Mouse (Mus musculus) forebrain, embryonic 11.5 days (tissue): Measurements from ENCODE around the gene Nos1. TPM values are rescaled to one million over a fixed set of nuclear protein-coding genes. Genes with fewer than 3 reads are reported as not detected.
"Not testable (repeated sequence)": the region's sequence is repeated elsewhere in the genome, so short reads cannot be mapped to it uniquely, and the experiment has no call there.

ENCODE experiments used
- ATAC-seq: fragments of 200-750 bp; cut with Nextera tagmentation; replicated peaks from 2 replicates; pipeline ENCODE4 v1.8.0; 2017; ENCODE audit warnings: moderate TSS enrichment; ENCODE audit not compliant: low FRiP score
- DNase-seq: peaks from one replicate; pipeline ENCODE4 v3.0.0-alpha.2; 2017; ENCODE audit warnings: low spot score
- H3K27ac ChIP-seq: fragments of 300-500 bp; sonication (generic); 2 replicates; pipeline ENCODE4 v1.5.1; 2014; ENCODE audit warnings: low read depth, low read length
- H3K27me3 ChIP-seq: fragments of 300-500 bp; sonication (generic); 2 replicates; pipeline ENCODE4 v1.6.1; 2014; ENCODE audit warnings: mild to moderate bottlenecking, low read length, mixed read lengths; ENCODE audit not compliant: control insufficient read depth, insufficient read depth
- H3K36me3 ChIP-seq: fragments of 300-500 bp; sonication (generic); 2 replicates; pipeline ENCODE4 v1.6.1; 2014; ENCODE audit warnings: mild to moderate bottlenecking, low read length, moderate library complexity, mixed read lengths; ENCODE audit not compliant: control insufficient read depth, insufficient read depth
- H3K4me1 ChIP-seq: fragments of 300-500 bp; sonication (generic); replicated peaks from 2 replicates; pipeline ENCODE4 v1.6.1; 2014; ENCODE audit warnings: low read length, mixed read lengths; ENCODE audit not compliant: control insufficient read depth, insufficient read depth
- H3K4me2 ChIP-seq: fragments of 300-500 bp; sonication (generic); 2 replicates; pipeline ENCODE4 v1.6.1; 2014; ENCODE audit warnings: low read depth, mild to moderate bottlenecking, low read length, moderate library complexity, mixed read lengths; ENCODE audit not compliant: severe bottlenecking
- H3K4me3 ChIP-seq: fragments of 300-500 bp; sonication (generic); 2 replicates; pipeline ENCODE4 v1.5.1; 2014; ENCODE audit warnings: low read depth, low read length
- H3K9ac ChIP-seq: fragments of 300-500 bp; sonication (generic); 2 replicates; pipeline ENCODE4 v1.6.1; 2014; ENCODE audit warnings: low read length
- H3K9me3 ChIP-seq: fragments of 300-500 bp; sonication (generic); 2 replicates; pipeline ENCODE4 v1.6.1; 2016; ENCODE audit warnings: low read length, mixed read lengths; ENCODE audit not compliant: control insufficient read depth
- WGBS: fragments of 180-500 bp; shearing (Covaris S2); extraction: QIAGEN DNeasy Blood & Tissue Kit; methylation state at CpG from one replicate; pipeline ENCODE4 v1.1.7; 2014; 5-methylcytosine and 5-hydroxymethylcytosine counted together
- polyA plus RNA-seq: library from polyadenylated mRNA; unstranded; fragments of >200 nt; fragmentation: Nextera tagmentation; extraction: Ambion mirVana; gene quantifications from 2 replicates; pipeline ENCODE4 v1.2.1, GENCODE M21; 2014

Gene Nos1
- polyA plus RNA-seq, 1 experiment from 2014 or later = 0.12 TPM

DNA sequence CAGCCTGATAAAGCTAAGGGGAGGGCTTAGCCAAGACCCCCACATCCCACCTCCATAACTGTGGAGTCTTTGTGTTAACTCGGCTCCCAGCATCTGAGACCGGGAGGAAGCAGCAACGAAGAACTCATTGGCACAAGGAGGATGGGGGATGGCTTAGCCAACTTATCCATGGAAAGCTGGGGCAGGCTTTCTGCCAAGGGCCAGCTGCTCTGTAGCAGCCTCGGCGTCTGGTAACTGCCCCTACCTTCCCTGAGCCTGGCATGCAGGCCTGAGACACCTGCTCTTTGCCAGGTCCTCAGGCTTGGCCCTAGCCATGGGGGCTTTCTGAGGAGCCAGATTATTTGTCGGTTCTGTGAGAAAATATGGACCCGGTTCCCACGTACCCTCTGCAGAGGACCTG, 93.0 kb downstream of the Nos1 start:
- 87% methylated on average over 8 of the region's 8 CpGs for WGBS
- no peak overlapping the region for H3K9ac ChIP-seq
- DNase-seq = no peak

DNA sequence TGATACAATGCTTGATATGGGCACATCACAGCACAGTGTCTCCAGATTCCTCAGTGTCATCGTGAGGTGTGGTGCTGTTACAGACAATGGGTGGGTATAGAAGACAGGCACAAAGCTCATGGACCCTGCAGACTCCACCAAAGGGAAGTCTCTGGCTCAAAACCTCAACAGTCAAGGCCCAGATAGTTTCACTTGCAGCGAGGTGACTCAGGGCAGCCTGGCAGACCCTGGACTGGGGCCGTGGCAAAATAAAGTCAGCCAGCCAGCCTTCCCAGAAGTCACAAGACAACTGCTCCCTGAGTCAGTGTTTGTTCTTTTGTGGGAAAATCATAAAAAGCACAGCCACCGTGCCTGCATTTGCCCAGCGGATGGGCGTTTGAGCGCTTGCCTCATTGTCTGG, 93.4 kb downstream of the Nos1 start:
- no peaks in the 10 kb centered on the region; the same call in 1 of the 2 replicates for H3K9me3 ChIP-seq
- no peak overlapping the region for H3K4me2 ChIP-seq
- DNase-seq = no peak
- ATAC-seq = no peak
- H3K27me3 ChIP-seq = no peaks in the 10 kb centered on the region
- H3K4me3 ChIP-seq = no peak overlapping the region
- H3K27ac ChIP-seq = no peak overlapping the region
- H3K36me3 ChIP-seq = no peaks in the 10 kb centered on the region
- no peaks in the 10 kb centered on the region for H3K4me1 ChIP-seq
- no peak overlapping the region for H3K9ac ChIP-seq
- WGBS = 87% methylated on average over 7 of the region's 7 CpGs

More for the DNA sequence above, 93.0 kb downstream of the Nos1 start:
- no peaks in the 10 kb centered on the region; the same call in 1 of the 2 replicates for H3K9me3 ChIP-seq
- H3K4me3 ChIP-seq = no peak overlapping the region
- no peak for ATAC-seq
- no peaks in the 10 kb centered on the region for H3K4me1 ChIP-seq
- no peak overlapping the region for H3K27ac ChIP-seq
- H3K27me3 ChIP-seq = no peaks in the 10 kb centered on the region
- no peak overlapping the region for H3K4me2 ChIP-seq
- H3K36me3 ChIP-seq = no peaks in the 10 kb centered on the region

DNA sequence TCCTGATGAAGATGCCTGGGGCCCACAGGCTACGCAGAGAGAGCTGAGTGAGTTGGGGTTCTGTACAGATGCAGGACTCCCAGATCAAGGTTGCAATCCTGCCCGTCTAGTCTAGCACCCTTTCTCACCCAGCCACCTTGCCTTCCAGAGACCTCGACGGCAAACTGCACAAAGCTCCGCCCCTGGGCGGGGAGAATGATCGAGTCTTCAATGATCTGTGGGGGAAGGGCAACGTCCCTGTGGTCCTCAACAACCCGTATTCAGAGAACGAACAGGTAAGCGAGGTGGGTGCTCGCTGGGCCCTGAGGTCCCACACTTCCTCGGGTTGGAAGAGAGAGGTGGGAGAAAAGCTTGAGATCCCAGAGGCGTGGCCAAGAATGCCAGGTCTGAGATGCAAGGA, 98.3 kb downstream of the Nos1 start:
- H3K4me1 ChIP-seq = no peaks in the 10 kb centered on the region
- H3K9ac ChIP-seq = no peak overlapping the region
- 41% methylated on average over 14 of the region's 14 CpGs for WGBS
- H3K4me2 ChIP-seq = no peak overlapping the region
- no peaks in the 10 kb centered on the region for H3K27me3 ChIP-seq
- no peak overlapping the region for H3K27ac ChIP-seq
- H3K9me3 ChIP-seq = no peaks in the 10 kb centered on the region; the same call in 1 of the 2 replicates
- H3K4me3 ChIP-seq = no peak overlapping the region
- H3K36me3 ChIP-seq = no peaks in the 10 kb centered on the region
- DNase-seq = no peak
- ATAC-seq = no peak

GRCm38 (mm10) chr5:117880916-117881555, 100.2 kb downstream of the Nos1 start:
- Histone ChIP-seq H3K9ac (no peak overlapping the region), H3K4me3 (no peak overlapping the region), H3K27me3 (no peaks in the 10 kb centered on the region), H3K36me3 (no peaks in the 10 kb centered on the region), H3K27ac (no peak overlapping the region), H3K4me1 (no peaks in the 10 kb centered on the region), H3K4me2 (no peak overlapping the region), H3K9me3 (no peaks in the 10 kb centered on the region; the same call in 1 of the 2 replicates)
- 87% methylated on average over 9 of the region's 9 CpGs for WGBS
- no peak for DNase-seq
- ATAC-seq = no peak

GRCm38 (mm10) chr5:117882411-117882810, 101.6 kb downstream of the Nos1 start:
- H3K27ac ChIP-seq, H3K9ac ChIP-seq, H3K4me1 ChIP-seq, H3K27me3 ChIP-seq, H3K9me3 ChIP-seq, H3K4me2 ChIP-seq, DNase-seq, H3K36me3 ChIP-seq, ATAC-seq, H3K4me3 ChIP-seq: not testable (repeated sequence)
- WGBS = 80% methylated on average over 1 of the region's 1 CpGs

- Histone ChIP-seq H3K9me3 (no peaks in the 10 kb centered on the region), H3K4me3 (no peak overlapping the region), H3K36me3 (no peaks in the 10 kb centered on the region), H3K4me1 (no peaks in the 10 kb centered on the region), H3K4me2 (no peak overlapping the region), H3K9ac (no peak overlapping the region), H3K27ac (no peak overlapping the region), H3K27me3 (no peaks in the 10 kb centered on the region)
- DNase-seq (no peak), ATAC-seq (no peak)
- 68% methylated on average over 2 of the region's 2 CpGs for WGBS
These were observed 104.2 kb downstream of the Nos1 start for GRCm38 (mm10) chr5:117884991-117885390.

GRCm38 (mm10) chr5:117888126-117888525, 107.3 kb downstream of the Nos1 start:
- H3K4me2 ChIP-seq = no peak overlapping the region
- no peak for ATAC-seq
- H3K9ac ChIP-seq = no peak overlapping the region
- 90% methylated on average over 3 of the region's 3 CpGs for WGBS
- no peak overlapping the region for H3K27ac ChIP-seq
- no peaks in the 10 kb centered on the region for H3K36me3 ChIP-seq
- DNase-seq = no peak
- no peaks in the 10 kb centered on the region for H3K9me3 ChIP-seq
- no peak overlapping the region for H3K4me3 ChIP-seq
- H3K27me3 ChIP-seq = no peaks in the 10 kb centered on the region
- no peaks in the 10 kb centered on the region for H3K4me1 ChIP-seq

DNA sequence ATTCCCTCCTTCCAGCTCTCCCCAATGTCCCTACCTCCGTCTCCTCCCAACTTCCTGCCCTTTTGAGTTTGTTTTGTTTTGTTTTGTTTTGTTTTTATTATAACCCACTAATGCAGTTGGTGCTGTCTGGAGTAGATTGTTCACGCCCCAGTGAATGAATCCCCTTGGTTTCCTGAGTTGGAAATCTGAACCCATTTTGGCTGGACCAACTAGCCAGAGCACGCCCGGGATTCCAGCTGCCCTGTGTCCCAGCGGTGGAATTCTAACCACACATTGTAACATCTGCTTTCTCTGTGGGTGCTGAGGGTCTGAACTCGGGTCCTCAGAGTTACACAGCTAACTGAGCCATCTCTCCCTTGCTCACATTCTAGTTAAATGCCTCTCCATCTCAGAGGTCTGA, 108.1 kb downstream of the Nos1 start:
- DNase-seq (no peak), ATAC-seq (no peak)
- 66% methylated on average over 6 of the region's 6 CpGs for WGBS
- no peak overlapping the region for H3K4me3 ChIP-seq
- H3K4me2 ChIP-seq = no peak overlapping the region
- H3K4me1 ChIP-seq = no peaks in the 10 kb centered on the region
- H3K27ac ChIP-seq = no peak overlapping the region
- H3K27me3 ChIP-seq = no peaks in the 10 kb centered on the region
- H3K9me3 ChIP-seq = no peaks in the 10 kb centered on the region
- H3K36me3 ChIP-seq = no peaks in the 10 kb centered on the region
- H3K9ac ChIP-seq = no peak overlapping the region

GRCm38 (mm10) chr5:117889571-117889970, 108.7 kb downstream of the Nos1 start:
- no peaks in the 10 kb centered on the region for H3K27me3 ChIP-seq
- no peaks in the 10 kb centered on the region for H3K4me1 ChIP-seq
- DNase-seq (no peak), ATAC-seq (no peak)
- H3K4me2 ChIP-seq = no peak overlapping the region
- no peak overlapping the region for H3K9ac ChIP-seq
- no peak overlapping the region for H3K27ac ChIP-seq
- no peak overlapping the region for H3K4me3 ChIP-seq
- H3K9me3 ChIP-seq = no peaks in the 10 kb centered on the region
- WGBS = 75% methylated on average over 8 of the region's 8 CpGs
- no peaks in the 10 kb centered on the region for H3K36me3 ChIP-seq
